Comparison of ENCODE assay signal across 12 mouse cellular contexts in genomic region chr14:49392482-49392881, GRCm38 (mm10).
DNase-seq lines count a peak whose midpoint lies in the region; ATAC-seq and TF ChIP-seq lines count a peak whose summit lies in the region.
"Had no signal": no experiment of that assay in that cellular context is flagged by ENCODE, and none has a peak within 500 bp of the region (broad histone marks: within the 10 kb centered on the region; RNA-seq: fewer than 3 reads in every experiment).

No protein-coding gene starts in this region.

- TF ChIP-seq RAD21 in CH12.LX (IDR thresholded peaks at IDR 0.05; ENCODE audit: low read depth, low read length), result peak; percentile 52

- intact Hi-C loops in heart, postnatal 25 days (cut with DNase I), result loop anchor here (2.0 to 5.0 kb wide), 2 partner anchors 148 to 340 kb away; no protein-coding TSS in a partner anchor
- intact Hi-C loops in left cerebral cortex, adult 2 months (cut with DNase I), result loop anchor here (1.0 kb wide), 1 partner anchor 148 kb away; no protein-coding TSS in a partner anchor

- H3K79me2 ChIP-seq in CH12.LX (replicated peaks; ENCODE audit: control insufficient read depth, extremely low read depth, insufficient read depth, poor library complexity, severe bottlenecking), result no peaks in the 10 kb centered on the region

- TF ChIP-seq POLR2A in CH12.LX (IDR thresholded peaks at IDR 0.05; ENCODE audit: low read depth, low read length) (no peak), ES-Bruce4 (IDR thresholded peaks at IDR 0.05; ENCODE audit: insufficient read depth, low read length) (no peak)

- H3K4me2 ChIP-seq in heart, postnatal 0 days (ENCODE audit: low read depth, low read length), result no peak overlapping the region
- H3K4me2 ChIP-seq in CH12.LX (ENCODE audit: insufficient read depth, low read depth, poor library complexity, severe bottlenecking), result no peak overlapping the region
- H3K4me2 ChIP-seq: hindbrain, embryonic 13.5 days; liver, embryonic 15.5 days had no signal

- in situ Hi-C loops in CH12.LX (cut with MboI; ENCODE audit: low pct_ligation_motif_present, low pct_unique_long_range_greater_than_20kb, low sequenced_read_pairs), result no loop called here

- no peaks in the 10 kb centered on the region for H3K36me3 ChIP-seq in heart, postnatal 0 days (replicated peaks; ENCODE audit: control insufficient read depth, insufficient read depth, low read length)
- no peaks in the 10 kb centered on the region for H3K36me3 ChIP-seq in CH12.LX (replicated peaks in 1 of 2; ENCODE audit: control insufficient read depth in 1 of 2, insufficient read depth in 1 of 2, low read length in 1 of 2)
- H3K36me3 ChIP-seq in ES-Bruce4 (ENCODE audit: control insufficient read depth, insufficient read depth, low read length, poor library complexity, severe bottlenecking), result no peaks in the 10 kb centered on the region
- H3K36me3 ChIP-seq: hindbrain, embryonic 13.5 days; liver, embryonic 15.5 days; midbrain, embryonic 10.5 days had no signal

- TF ChIP-seq CTCF in heart, postnatal 0 days (IDR thresholded peaks at IDR 0.05; ENCODE audit: low read depth), result peak; percentile 67
- TF ChIP-seq CTCF in left cerebral cortex, adult 2 months (IDR thresholded peaks at IDR 0.05), result peak; percentile 11
- TF ChIP-seq CTCF in CH12.LX (conservative IDR thresholded peaks at IDR 0.05 in 1 of 2, IDR thresholded peaks at IDR 0.05 in 1 of 2; ENCODE audit: low read depth in 2 of 2, low read length in 2 of 2) (peak in 1 of 2 experiments; percentile 54; a peak in 2 of 4 replicates), ES-Bruce4 (IDR thresholded peaks at IDR 0.05; ENCODE audit: low read depth, low read length) (peak; percentile 71)

- dilution Hi-C loops in CH12.LX (cut with MboI; ENCODE audit: extremely low pct_ligation_motif_present, extremely low pct_unique_long_range_greater_than_20kb, low sequenced_read_pairs), result no loop called here

- 32% methylated on average over 1 of the region's 1 CpGs for WGBS in heart, postnatal 0 days

- H3K27ac ChIP-seq in heart, postnatal 0 days (ENCODE audit: low read depth), result no peak overlapping the region
- H3K27ac ChIP-seq in left cerebral cortex, adult 2 months, result no peak overlapping the region
- H3K27ac ChIP-seq in CH12.LX (ENCODE audit: insufficient read depth, low read depth) (no peak overlapping the region), ES-Bruce4 (ENCODE audit: insufficient read depth, low read length) (no peak overlapping the region)
- H3K27ac ChIP-seq: hindbrain, embryonic 13.5 days; liver, embryonic 15.5 days; midbrain, embryonic 10.5 days had no signal

- DNase-seq in heart, postnatal 0 days (ENCODE audit: low spot score), result peak; percentile 10
- no peak for DNase-seq in heart, postnatal 25 days (ENCODE audit: low spot score)
- no peak for DNase-seq in left cerebral cortex, adult 2 months (ENCODE audit: extremely low spot score in 1 of 2, low spot score in 2 of 2)
- no peak for DNase-seq in left cerebral cortex, adult 11 months (ENCODE audit: low spot score)
- peak; percentile 2 for DNase-seq in CH12.LX (ENCODE audit: extremely low read depth)
- DNase-seq in right cerebral cortex, postnatal 36 days (ENCODE audit: low spot score in 2 of 2), result no peak
- DNase-seq: gastrocnemius, postnatal 14 days; thymus, adult 2 months had no signal

- no peaks in the 10 kb centered on the region for H3K9me3 ChIP-seq in heart, postnatal 0 days (replicated peaks; ENCODE audit: control insufficient read depth, low read length)
- H3K9me3 ChIP-seq in CH12.LX (replicated peaks; ENCODE audit: low read length) (no peaks in the 10 kb centered on the region), ES-Bruce4 (replicated peaks; ENCODE audit: control insufficient read depth, insufficient read depth, low read length, poor library complexity, severe bottlenecking) (no peaks in the 10 kb centered on the region)
- H3K9me3 ChIP-seq: hindbrain, embryonic 13.5 days; liver, embryonic 15.5 days; midbrain, embryonic 10.5 days had no signal

- no peaks in the 10 kb centered on the region for H3K27me3 ChIP-seq in heart, postnatal 0 days (ENCODE audit: control insufficient read depth, insufficient read depth, low read length)
- no peaks in the 10 kb centered on the region for H3K27me3 ChIP-seq in CH12.LX (replicated peaks)
- no peaks in the 10 kb centered on the region for H3K27me3 ChIP-seq in ES-Bruce4 (ENCODE audit: control insufficient read depth, insufficient read depth, low read length, poor library complexity, severe bottlenecking)
- H3K27me3 ChIP-seq: hindbrain, embryonic 13.5 days; liver, embryonic 15.5 days had no signal

- H3K9ac ChIP-seq in heart, postnatal 0 days (replicated peaks; ENCODE audit: low read depth, low read length), result no peak overlapping the region
- H3K9ac ChIP-seq in CH12.LX (ENCODE audit: insufficient read depth, low read depth) (no peak overlapping the region), ES-Bruce4 (ENCODE audit: low read depth, poor library complexity, severe bottlenecking) (no peak overlapping the region)
- H3K9ac ChIP-seq: hindbrain, embryonic 13.5 days; liver, embryonic 15.5 days had no signal

- no peak overlapping the region for H3K4me3 ChIP-seq in heart, postnatal 0 days (ENCODE audit: low read depth, low read length)
- no peak overlapping the region for H3K4me3 ChIP-seq in left cerebral cortex, adult 2 months
- H3K4me3 ChIP-seq in CH12.LX (replicated peaks in 1 of 3; ENCODE audit: low read depth in 2 of 3, low read length in 2 of 3, poor library complexity in 1 of 3), result no peak overlapping the region
- no peak overlapping the region for H3K4me3 ChIP-seq in ES-Bruce4 (ENCODE audit: low read depth, low read length)
- H3K4me3 ChIP-seq: hindbrain, embryonic 13.5 days; liver, embryonic 15.5 days; midbrain, embryonic 10.5 days had no signal

- H3K4me1 ChIP-seq in heart, postnatal 0 days (ENCODE audit: control insufficient read depth, insufficient read depth), result no peaks in the 10 kb centered on the region
- H3K4me1 ChIP-seq in CH12.LX (ENCODE audit: control insufficient read depth in 1 of 2, insufficient read depth in 2 of 2), result no peaks in the 10 kb centered on the region
- no peaks in the 10 kb centered on the region for H3K4me1 ChIP-seq in ES-Bruce4 (ENCODE audit: control insufficient read depth, insufficient read depth, low read length)
- H3K4me1 ChIP-seq: hindbrain, embryonic 13.5 days; liver, embryonic 15.5 days; midbrain, embryonic 10.5 days had no signal

- TF ChIP-seq EP300 in heart, postnatal 0 days (IDR thresholded peaks at IDR 0.05; ENCODE audit: low read depth), result no peak
- TF ChIP-seq EP300 in CH12.LX (IDR thresholded peaks at IDR 0.05; ENCODE audit: low read length) (no peak), ES-Bruce4 (IDR thresholded peaks at IDR 0.05; ENCODE audit: insufficient read depth, low read depth, low read length) (no peak)

- no peak for ATAC-seq in heart, postnatal 0 days (ENCODE audit: insufficient read depth, low read depth)

TF ChIP-seq in CH12.LX, 34 proteins besides CTCF, POLR2A, EP300 and RAD21:
- TF ChIP-seq JUN (IDR thresholded peaks at IDR 0.05; ENCODE audit: insufficient read depth, low read depth, low read length) (no peak), SMC3 (IDR thresholded peaks at IDR 0.05; ENCODE audit: low read depth, low read length) (peak; percentile 27; the same call in 1 of the 2 replicates)

Comparison
In these comparisons a context has a peak if more than half of its experiments do, and no peak if none do; other contexts are left out.
1. DNase-seq: peak in heart, postnatal 0 days (single experiment) and CH12.LX (single experiment); none in heart, postnatal 25 days (single experiment), left cerebral cortex, adult 2 months (0 of 2), left cerebral cortex, adult 11 months (single experiment) and right cerebral cortex, postnatal 36 days (0 of 2).